Mouse (Mus musculus) liver, embryonic 14.5 days (tissue): ENCODE results near the gene Cldnd2. TPM values are rescaled to one million over a fixed set of nuclear protein-coding genes. Genes with fewer than 3 reads are reported as not detected.

Source experiments
- ATAC-seq: fragments of 200-750 bp; cut with Nextera tagmentation; 2 replicates; pipeline ENCODE4 v1.8.0; 2017; ENCODE audit warnings: moderate number of reproducible peaks, mild to moderate bottlenecking, moderate library complexity; ENCODE audit not compliant: insufficient read depth
- DNase-seq, 3 experiments: peaks; one replicate each; pipeline ENCODE4 v3.0.0-alpha.2; 2012 to 2013; ENCODE audit warnings: low read depth in 3 of 3, low spot score in 3 of 3
- H3K27ac ChIP-seq: fragments of 300-500 bp; sonication (generic); 2 replicates; pipeline ENCODE4 v1.5.1; 2014; ENCODE audit warnings: moderate library complexity, mild to moderate bottlenecking, control low read depth, inconsistent platforms
- H3K27me3 ChIP-seq: fragments of 300-500 bp; sonication (generic); 2 replicates; pipeline ENCODE4 v1.6.1; 2014; ENCODE audit warnings: mild to moderate bottlenecking, low read length, moderate library complexity; ENCODE audit not compliant: control insufficient read depth, insufficient read depth
- H3K36me3 ChIP-seq: fragments of 300-500 bp; sonication (generic); replicated peaks from 2 replicates; pipeline ENCODE4 v1.6.1; 2014; ENCODE audit warnings: low read depth; ENCODE audit not compliant: control insufficient read depth, insufficient read depth
- H3K4me1 ChIP-seq, 2 experiments: fragments of 200-500 bp in 1 of 2; fragments of 300-500 bp in 1 of 2; sonication (generic) in 1 of 2; replicated peaks; 2 replicates each; pipeline ENCODE4 v1.6.1; 2012 to 2014; ENCODE audit warnings: antibody characterized with exemption in 1 of 2, inconsistent platforms in 1 of 2, low read length in 1 of 2; ENCODE audit not compliant: control insufficient read depth in 2 of 2, insufficient read depth in 2 of 2
- H3K4me2 ChIP-seq: fragments of 300-500 bp; sonication (generic); 2 replicates; pipeline ENCODE4 v1.6.1; 2014; ENCODE audit warnings: low read depth, mild to moderate bottlenecking, control low read depth, moderate library complexity
- H3K4me3 ChIP-seq, 2 experiments: fragments of 200-500 bp in 1 of 2; fragments of 300-500 bp in 1 of 2; sonication (generic) in 1 of 2; 2 replicates each; pipeline ENCODE4 v1.5.1; 2012 to 2014; ENCODE audit warnings: low read depth in 2 of 2, low read length in 2 of 2, mild to moderate bottlenecking in 2 of 2, control low read depth in 1 of 2, inconsistent platforms in 1 of 2, moderate library complexity in 1 of 2; ENCODE audit not compliant: insufficient read depth in 1 of 2
- H3K9ac ChIP-seq: fragments of 300-500 bp; sonication (generic); replicated peaks from 2 replicates; pipeline ENCODE4 v1.6.1; 2014; ENCODE audit warnings: mild to moderate bottlenecking, control low read depth, moderate library complexity
- H3K9me3 ChIP-seq: fragments of 300-500 bp; sonication (generic); 2 replicates; pipeline ENCODE4 v1.6.1; 2016; ENCODE audit warnings: low read length, mixed read lengths; ENCODE audit not compliant: control insufficient read depth
- CTCF ChIP-seq: IDR thresholded peaks from 2 replicates; pipeline ENCODE4 v1.5.1; 2016; ENCODE audit warnings: antibody characterized with exemption, low read depth, control low read depth
- EP300 ChIP-seq: IDR thresholded peaks from 2 replicates; pipeline ENCODE4 v1.6.1; 2016; ENCODE audit warnings: antibody characterized with exemption, low read depth
- WGBS: fragments of 180-500 bp; shearing (Covaris S2); extraction: QIAGEN DNeasy Blood & Tissue Kit; methylation state at CpG from one replicate; pipeline ENCODE4 v1.1.7; 2014; ENCODE audit not compliant: insufficient replicate concordance; 5-methylcytosine and 5-hydroxymethylcytosine counted together
- polyA plus RNA-seq, 2 experiments: library from polyadenylated mRNA; depleted of rRNA in 1 of 2; stranded (reverse) in 1 of 2; unstranded in 1 of 2; fragments of >200 nt; fragmentation: Nextera tagmentation in 1 of 2; extraction: Ambion mirVana in 1 of 2; gene quantifications; 2 replicates each; pipeline versions ENCODE4 v1.2.1 to v1.2.3; 2012 to 2014

Cldnd2 gene
- polyA plus RNA-seq, 2 experiments = not detected

DNA sequence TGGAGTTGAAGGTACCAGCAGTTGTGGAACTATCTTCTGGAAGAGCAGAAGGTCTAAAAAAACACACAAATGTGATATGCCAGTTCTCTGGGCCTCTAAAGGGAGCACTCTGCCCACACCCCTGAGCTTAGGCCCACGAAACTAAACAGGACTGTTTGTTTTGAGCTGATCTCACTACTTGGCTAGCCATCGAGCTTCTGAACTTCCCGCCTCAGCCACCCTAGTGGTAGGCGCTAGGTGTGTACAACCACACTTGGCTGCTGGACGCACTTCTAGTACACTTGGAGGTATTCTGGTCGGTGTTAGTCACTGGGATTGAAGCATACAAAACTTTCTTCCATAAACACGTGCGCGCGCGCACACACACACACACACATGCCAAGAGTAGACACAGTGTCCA, 11.1 kb downstream of the Cldnd2 start:
- Histone ChIP-seq H3K36me3 (peaks cover 2% of the 10 kb centered on the region; the same call in 1 of the 2 replicates), H3K9ac (no peak overlapping the region), H3K27ac (no peak overlapping the region), H3K4me3 (no peak overlapping the region), H3K4me1 (peaks cover 0 to 4% of the 10 kb centered on the region in 2 experiments; a peak in 1 of 4 replicates), H3K4me2 (no peak overlapping the region), H3K9me3 (no peaks in the 10 kb centered on the region), H3K27me3 (no peaks in the 10 kb centered on the region)
- ATAC-seq = no peak
- no peak for DNase-seq
- WGBS = 79% methylated on average over 11 of the region's 11 CpGs
- TF ChIP-seq EP300 (no peak), CTCF (no peak)

DNA sequence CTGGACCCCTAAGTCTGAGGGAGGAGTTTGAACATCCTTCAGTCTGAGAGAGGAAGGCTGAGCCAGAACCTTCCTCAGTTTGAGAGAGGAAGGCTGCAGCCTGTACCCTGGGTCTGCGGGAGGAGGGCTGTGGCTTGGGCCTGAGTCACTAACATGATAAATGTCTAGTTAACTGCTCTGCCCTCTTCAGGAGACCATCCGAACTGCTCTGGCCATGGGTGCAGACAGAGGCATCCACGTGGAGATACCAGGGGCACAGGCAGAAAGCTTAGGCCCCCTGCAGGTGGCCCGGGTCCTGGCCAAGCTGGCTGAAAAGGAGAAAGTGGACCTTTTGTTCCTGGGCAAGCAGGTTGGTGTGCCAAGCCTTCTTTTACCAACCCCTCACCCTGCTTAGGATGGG, 12.0 kb downstream of the Cldnd2 start:
- Histone ChIP-seq H3K36me3 (peaks cover 2% of the 10 kb centered on the region; the same call in 1 of the 2 replicates), H3K27me3 (no peaks in the 10 kb centered on the region), H3K4me3 (no peak overlapping the region), H3K9ac (no peak overlapping the region), H3K27ac (no peak overlapping the region), H3K4me1 (peaks cover 0 to 4% of the 10 kb centered on the region in 2 experiments; a peak in 1 of 4 replicates), H3K4me2 (no peak overlapping the region), H3K9me3 (no peaks in the 10 kb centered on the region)
- ATAC-seq (peak; percentile 28; the same call in 1 of the 2 replicates), DNase-seq (no peak)
- TF ChIP-seq EP300 (no peak), CTCF (peak; percentile 57)
- 32% methylated on average over 4 of the region's 4 CpGs for WGBS

DNA sequence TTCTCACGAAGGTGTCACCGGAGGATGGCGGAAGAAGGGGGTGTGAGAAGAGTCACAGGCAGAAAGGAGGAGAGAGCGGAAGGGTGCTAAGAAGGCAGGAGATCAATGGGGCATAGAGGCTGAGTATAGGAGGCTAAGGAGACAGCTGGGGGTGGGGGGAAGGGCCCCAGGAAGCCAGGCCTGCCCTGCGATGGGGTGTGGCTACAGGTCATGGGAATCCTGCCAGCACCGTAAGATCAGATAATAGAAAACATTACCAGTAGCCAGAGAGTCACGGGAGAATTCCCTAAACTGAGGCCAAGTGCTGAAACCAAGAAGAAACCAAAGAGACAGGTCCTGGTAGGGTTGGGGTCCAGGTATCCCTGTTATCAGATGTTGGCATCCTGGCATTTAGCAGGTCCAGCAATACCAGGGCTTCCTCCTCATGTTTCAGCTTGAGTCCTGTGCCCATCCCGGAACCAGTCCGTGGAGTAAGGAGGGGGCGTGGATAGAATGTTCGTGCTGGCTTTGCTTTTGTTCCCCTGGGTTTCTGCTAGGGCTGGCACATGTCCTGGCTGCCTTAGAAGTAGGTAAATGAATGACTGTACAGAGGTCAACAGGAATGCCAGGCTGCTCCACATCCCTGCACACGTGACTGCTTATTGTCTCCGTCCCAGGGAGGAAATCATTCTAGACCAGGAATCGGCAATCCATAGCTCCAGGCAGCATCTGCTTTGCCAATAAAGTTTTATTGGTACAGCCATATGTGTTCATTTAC, 13.2 kb downstream of the Cldnd2 start:
- Histone ChIP-seq H3K27me3 (no peaks in the 10 kb centered on the region), H3K9me3 (no peaks in the 10 kb centered on the region), H3K9ac (no peak overlapping the region), H3K27ac (no peak overlapping the region), H3K4me3 (no peak overlapping the region), H3K36me3 (peaks cover 2% of the 10 kb centered on the region; the same call in 1 of the 2 replicates), H3K4me2 (no peak overlapping the region), H3K4me1 (peaks cover 0 to 2% of the 10 kb centered on the region in 2 experiments; a peak in 1 of 4 replicates)
- TF ChIP-seq EP300 (no peak), CTCF (no peak)
- DNase-seq (no peak), ATAC-seq (no peak)
- WGBS = 68% methylated on average over 14 of the region's 14 CpGs

DNA sequence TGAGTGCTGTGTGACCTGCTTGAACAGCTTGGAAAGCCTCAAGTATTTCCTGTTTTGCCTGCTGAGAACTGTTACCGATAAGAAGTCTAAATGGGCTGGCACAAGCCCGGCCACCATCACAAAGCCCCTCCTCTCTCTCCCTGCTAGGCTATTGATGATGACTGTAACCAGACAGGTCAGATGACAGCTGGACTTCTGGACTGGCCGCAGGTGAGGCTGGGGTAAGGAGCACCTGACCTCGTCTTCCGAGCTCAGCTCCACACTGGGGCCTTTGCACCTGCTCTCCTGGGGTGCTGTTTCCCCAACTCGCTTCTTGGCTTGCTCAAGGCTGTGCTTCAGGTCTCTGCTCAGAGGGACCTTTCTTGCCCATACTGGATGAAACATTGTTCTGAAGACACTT, 13.8 kb downstream of the Cldnd2 start:
- DNase-seq = no peak
- H3K36me3 ChIP-seq = peaks cover 2% of the 10 kb centered on the region; the same call in 1 of the 2 replicates
- ATAC-seq = no peak

DNA sequence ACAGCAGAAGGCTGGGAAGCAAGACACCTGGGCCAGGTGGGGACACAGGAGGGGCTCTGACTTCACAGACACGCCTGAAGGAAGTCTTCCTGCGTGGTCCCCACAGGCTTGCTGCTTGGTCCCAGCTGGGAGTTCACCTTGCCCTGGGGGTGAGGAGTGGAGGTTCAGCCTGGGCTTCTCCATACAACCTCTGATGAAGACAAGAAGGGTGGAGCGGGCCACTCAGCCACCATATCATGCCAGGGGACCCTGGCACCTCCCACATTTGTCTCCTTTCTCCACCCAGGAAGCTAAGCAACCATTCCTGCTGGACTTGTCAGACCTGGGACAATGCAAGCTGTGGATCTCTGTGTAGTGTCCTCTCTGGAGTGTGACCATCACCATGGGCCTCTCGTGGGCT, 22.3 kb downstream of the Cldnd2 start, which contains the start of gene Vsig10l:
Vsig10l (plus strand) TSS at position 301 of the 400 bp plus-strand sequence.
- Histone ChIP-seq H3K27ac (no peak within 1 kb of the TSS), H3K9me3 (no peaks in the 10 kb centered on the region), H3K27me3 (no peaks in the 10 kb centered on the region), H3K4me2 (no peak within 1 kb of the TSS), H3K9ac (no peak within 1 kb of the TSS), H3K4me1 (peaks cover 5 to 8% of the 10 kb centered on the region in 2 experiments; a peak in 2 of 4 replicates), H3K36me3 (no peaks in the 10 kb centered on the region), H3K4me3 (no peak within 1 kb of the TSS)
- no peak for ATAC-seq
- 50% methylated on average over 4 of the region's 4 CpGs for WGBS
- no peak for DNase-seq
- TF ChIP-seq CTCF (no peak), EP300 (no peak)

More for the DNA sequence above, 13.8 kb downstream of the Cldnd2 start:
- Histone ChIP-seq H3K4me3 (no peak overlapping the region), H3K9ac (no peak overlapping the region), H3K4me1 (no peaks in the 10 kb centered on the region; a peak in 1 of 4 replicates), H3K27ac (no peak overlapping the region), H3K4me2 (no peak overlapping the region), H3K27me3 (no peaks in the 10 kb centered on the region), H3K9me3 (no peaks in the 10 kb centered on the region)
- TF ChIP-seq EP300 (no peak), CTCF (no peak)
- 57% methylated on average over 6 of the region's 6 CpGs for WGBS
